Mouse (Mus musculus) skeletal muscle tissue, adult 2 months (tissue): ENCODE results near the gene Gm5926.
"Not testable (repeated sequence)": the region's sequence is repeated elsewhere in the genome, so short reads cannot be mapped to it uniquely, and the experiment has no call there.

ENCODE experiments used
- DNase-seq: peaks from one replicate; pipeline ENCODE4 v3.0.0-alpha.2; 2012; ENCODE audit warnings: low read depth, low spot score

Gene Gm5926

GRCm38 (mm10) chrX:32650416-32650815, at the start of gene Gm5926:
TSS of gene Gm5926 (plus strand) at chrX:32650716.
- DNase-seq, result not testable (repeated sequence)

- DNase-seq, result not testable (repeated sequence)
Measured at GRCm38 (mm10) chrX:32601008-32601407, 49.5 kb upstream of the Gm5926 start.

GRCm38 (mm10) chrX:32601425-32601824, 49.1 kb upstream of the Gm5926 start:
- DNase-seq, result not testable (repeated sequence)
